Mouse (Mus musculus) small intestine, adult 2 months (tissue): ENCODE measurements around the gene Zfp981.

ENCODE experiments used
- CTCF ChIP-seq: fragments of 200-500 bp; IDR thresholded peaks from 2 replicates; pipeline ENCODE4 v1.5.1; 2012; ENCODE audit warnings: low read depth, mild to moderate bottlenecking, control low read depth, inconsistent platforms, low read length, moderate library complexity, mixed read lengths; ENCODE audit not compliant: insufficient replicate concordance, insufficient read length; ENCODE audit errors: extremely low read depth
- POLR2A ChIP-seq: fragments of 200-500 bp; IDR thresholded peaks from 2 replicates; pipeline ENCODE4 v1.6.1; 2012; ENCODE audit warnings: low read depth, mild to moderate bottlenecking, control low read depth, inconsistent platforms, low read length, moderate library complexity

GRCm38 (mm10) chr4:146457720-146458119, 44.1 kb upstream of the Zfp981 start:
- TF ChIP-seq POLR2A (no peak), CTCF (no peak)
